Mouse (Mus musculus): ENCODE measurements at regions not wholly inside any gene's neighbourhood (a gene's known extent, or its start where the extent isn't known, plus 50 kb on each side); places are given as distances from the start of the nearest gene placed in this dataset.

GRCm38 (mm10) chr11:71436801-71437200 is 206.3 kb upstream of the Nlrp1b start:
- Histone ChIP-seq H3K27ac (ENCODE audit: low read length) (no peak overlapping the region), H3K9ac (replicated peaks; ENCODE audit: low read depth, low read length) (no peak overlapping the region), H3K4me3 (ENCODE audit: low read depth, low read length) (no peak overlapping the region), H3K36me3 (ENCODE audit: control insufficient read depth, insufficient read depth, low read length) (no peaks in the 10 kb centered on the region), H3K4me1 (ENCODE audit: control insufficient read depth, insufficient read depth, low read length) (no peaks in the 10 kb centered on the region), H3K4me2 (replicated peaks; ENCODE audit: low read depth, low read length) (no peak overlapping the region), H3K9me3 (ENCODE audit: control insufficient read depth, low read depth, low read length) (no peaks in the 10 kb centered on the region), H3K27me3 (ENCODE audit: control insufficient read depth, insufficient read depth, low read length) (no peaks in the 10 kb centered on the region)
- no peak for ATAC-seq (ENCODE audit: insufficient number of reproducible peaks, insufficient read depth, low FRiP score, low read depth)
- 54% methylated on average over 2 of the region's 2 CpGs for WGBS

GRCm38 (mm10) chr11:71439871-71440270 is 209.3 kb upstream of the Nlrp1b start:
- H3K27ac ChIP-seq (ENCODE audit: low read length): no peak overlapping the region
- no peaks in the 10 kb centered on the region for H3K27me3 ChIP-seq (ENCODE audit: control insufficient read depth, insufficient read depth, low read length)
- no peaks in the 10 kb centered on the region for H3K4me1 ChIP-seq (ENCODE audit: control insufficient read depth, insufficient read depth, low read length)
- peak overlapping the region; percentile 20 for H3K4me2 ChIP-seq (replicated peaks; ENCODE audit: low read depth, low read length)
- ATAC-seq (ENCODE audit: insufficient number of reproducible peaks, insufficient read depth, low FRiP score, low read depth): no peak
- WGBS: 4% methylated on average over 17 of the region's 17 CpGs
- H3K9me3 ChIP-seq (ENCODE audit: control insufficient read depth, low read depth, low read length): no peaks in the 10 kb centered on the region
- no peak overlapping the region for H3K4me3 ChIP-seq (ENCODE audit: low read depth, low read length)
- no peak overlapping the region for H3K9ac ChIP-seq (replicated peaks; ENCODE audit: low read depth, low read length)
- H3K36me3 ChIP-seq (ENCODE audit: control insufficient read depth, insufficient read depth, low read length): no peaks in the 10 kb centered on the region

GRCm38 (mm10) chr11:71440392-71440791 is 209.9 kb upstream of the Nlrp1b start:
- Histone ChIP-seq H3K4me3 (ENCODE audit: low read depth, low read length) (no peak overlapping the region), H3K27ac (ENCODE audit: low read length) (no peak overlapping the region), H3K36me3 (ENCODE audit: control insufficient read depth, insufficient read depth, low read length) (no peaks in the 10 kb centered on the region), H3K27me3 (ENCODE audit: control insufficient read depth, insufficient read depth, low read length) (no peaks in the 10 kb centered on the region), H3K4me2 (replicated peaks; ENCODE audit: low read depth, low read length) (no peak overlapping the region; the same call in 1 of the 2 replicates), H3K9ac (replicated peaks; ENCODE audit: low read depth, low read length) (no peak overlapping the region), H3K4me1 (ENCODE audit: control insufficient read depth, insufficient read depth, low read length) (no peaks in the 10 kb centered on the region), H3K9me3 (ENCODE audit: control insufficient read depth, low read depth, low read length) (no peaks in the 10 kb centered on the region)
- no peak for ATAC-seq (ENCODE audit: insufficient number of reproducible peaks, insufficient read depth, low FRiP score, low read depth)
- WGBS: 57% methylated on average over 10 of the region's 10 CpGs

- no peak for ATAC-seq (ENCODE audit: insufficient number of reproducible peaks, insufficient read depth, low FRiP score, low read depth)
- Histone ChIP-seq H3K9ac (replicated peaks; ENCODE audit: low read depth, low read length) (no peak overlapping the region), H3K9me3 (ENCODE audit: control insufficient read depth, low read depth, low read length) (no peaks in the 10 kb centered on the region), H3K4me3 (ENCODE audit: low read depth, low read length) (no peak overlapping the region), H3K27ac (ENCODE audit: low read length) (no peak overlapping the region), H3K36me3 (ENCODE audit: control insufficient read depth, insufficient read depth, low read length) (no peaks in the 10 kb centered on the region), H3K4me1 (ENCODE audit: control insufficient read depth, insufficient read depth, low read length) (no peaks in the 10 kb centered on the region), H3K27me3 (ENCODE audit: control insufficient read depth, insufficient read depth, low read length) (no peaks in the 10 kb centered on the region), H3K4me2 (replicated peaks; ENCODE audit: low read depth, low read length) (no peak overlapping the region)
- 61% methylated on average over 6 of the region's 6 CpGs for WGBS
These were observed 213.5 kb upstream of the Nlrp1b start for GRCm38 (mm10) chr11:71444056-71444455.

- H3K4me1 ChIP-seq (ENCODE audit: control insufficient read depth, insufficient read depth, low read length): no peaks in the 10 kb centered on the region
- H3K27me3 ChIP-seq (ENCODE audit: control insufficient read depth, insufficient read depth, low read length): no peaks in the 10 kb centered on the region
- no peak overlapping the region for H3K4me3 ChIP-seq (ENCODE audit: low read depth, low read length)
- no peaks in the 10 kb centered on the region for H3K9me3 ChIP-seq (ENCODE audit: control insufficient read depth, low read depth, low read length)
- H3K4me2 ChIP-seq (replicated peaks; ENCODE audit: low read depth, low read length): no peak overlapping the region
- ATAC-seq (ENCODE audit: insufficient number of reproducible peaks, insufficient read depth, low FRiP score, low read depth): no peak
- H3K36me3 ChIP-seq (ENCODE audit: control insufficient read depth, insufficient read depth, low read length): no peaks in the 10 kb centered on the region
- H3K27ac ChIP-seq (ENCODE audit: low read length): no peak overlapping the region
- no peak overlapping the region for H3K9ac ChIP-seq (replicated peaks; ENCODE audit: low read depth, low read length)
- WGBS: 46% methylated on average over 5 of the region's 5 CpGs
These were observed 216.1 kb upstream of the Nlrp1b start for GRCm38 (mm10) chr11:71446641-71447040.

- Histone ChIP-seq H3K27me3 (ENCODE audit: control insufficient read depth, insufficient read depth, low read length) (no peaks in the 10 kb centered on the region), H3K4me1 (ENCODE audit: control insufficient read depth, insufficient read depth, low read length) (no peaks in the 10 kb centered on the region), H3K9me3 (ENCODE audit: control insufficient read depth, low read depth, low read length) (no peaks in the 10 kb centered on the region), H3K36me3 (ENCODE audit: control insufficient read depth, insufficient read depth, low read length) (no peaks in the 10 kb centered on the region), H3K4me3 (ENCODE audit: low read depth, low read length) (no peak overlapping the region), H3K9ac (replicated peaks; ENCODE audit: low read depth, low read length) (no peak overlapping the region), H3K4me2 (replicated peaks; ENCODE audit: low read depth, low read length) (no peak overlapping the region), H3K27ac (ENCODE audit: low read length) (no peak overlapping the region)
- no peak for ATAC-seq (ENCODE audit: insufficient number of reproducible peaks, insufficient read depth, low FRiP score, low read depth)
- 76% methylated on average over 10 of the region's 10 CpGs for WGBS
These were observed 217.6 kb upstream of the Nlrp1b start for GRCm38 (mm10) chr11:71447841-71448745.

- WGBS: 69% methylated on average over 3 of the region's 3 CpGs
- Histone ChIP-seq H3K36me3 (ENCODE audit: control insufficient read depth, insufficient read depth, low read length) (no peaks in the 10 kb centered on the region), H3K4me3 (ENCODE audit: low read depth, low read length) (no peak overlapping the region), H3K27ac (ENCODE audit: low read length) (no peak overlapping the region), H3K4me2 (replicated peaks; ENCODE audit: low read depth, low read length) (no peak overlapping the region), H3K9me3 (ENCODE audit: control insufficient read depth, low read depth, low read length) (no peaks in the 10 kb centered on the region), H3K9ac (replicated peaks; ENCODE audit: low read depth, low read length) (no peak overlapping the region), H3K27me3 (ENCODE audit: control insufficient read depth, insufficient read depth, low read length) (no peaks in the 10 kb centered on the region), H3K4me1 (ENCODE audit: control insufficient read depth, insufficient read depth, low read length) (no peaks in the 10 kb centered on the region)
- ATAC-seq (ENCODE audit: insufficient number of reproducible peaks, insufficient read depth, low FRiP score, low read depth): no peak
These were observed 249.6 kb upstream of the Nlrp1b start for GRCm38 (mm10) chr11:71480094-71480493.

- Histone ChIP-seq H3K4me3 (ENCODE audit: low read depth, low read length) (no peak overlapping the region), H3K27ac (ENCODE audit: low read length) (no peak overlapping the region), H3K36me3 (ENCODE audit: control insufficient read depth, insufficient read depth, low read length) (no peaks in the 10 kb centered on the region), H3K9me3 (ENCODE audit: control insufficient read depth, low read depth, low read length) (no peaks in the 10 kb centered on the region), H3K27me3 (ENCODE audit: control insufficient read depth, insufficient read depth, low read length) (no peaks in the 10 kb centered on the region), H3K4me1 (ENCODE audit: control insufficient read depth, insufficient read depth, low read length) (no peaks in the 10 kb centered on the region), H3K9ac (replicated peaks; ENCODE audit: low read depth, low read length) (no peak overlapping the region), H3K4me2 (replicated peaks; ENCODE audit: low read depth, low read length) (no peak overlapping the region)
- no peak for ATAC-seq (ENCODE audit: insufficient number of reproducible peaks, insufficient read depth, low FRiP score, low read depth)
- 66% methylated on average over 5 of the region's 5 CpGs for WGBS
These were observed 251.9 kb upstream of the Wscd1 start for GRCm38 (mm10) chr11:71497863-71498262.

- Histone ChIP-seq H3K27me3 (ENCODE audit: control insufficient read depth, insufficient read depth, low read length) (no peaks in the 10 kb centered on the region), H3K4me2 (replicated peaks; ENCODE audit: low read depth, low read length) (no peak overlapping the region), H3K9me3 (ENCODE audit: control insufficient read depth, low read depth, low read length) (no peaks in the 10 kb centered on the region), H3K4me3 (ENCODE audit: low read depth, low read length) (no peak overlapping the region), H3K27ac (ENCODE audit: low read length) (no peak overlapping the region), H3K9ac (replicated peaks; ENCODE audit: low read depth, low read length) (no peak overlapping the region), H3K36me3 (ENCODE audit: control insufficient read depth, insufficient read depth, low read length) (no peaks in the 10 kb centered on the region), H3K4me1 (ENCODE audit: control insufficient read depth, insufficient read depth, low read length) (no peaks in the 10 kb centered on the region)
- no peak for ATAC-seq (ENCODE audit: insufficient number of reproducible peaks, insufficient read depth, low FRiP score, low read depth)
- 82% methylated on average over 3 of the region's 3 CpGs for WGBS
These were observed 251.4 kb upstream of the Wscd1 start for GRCm38 (mm10) chr11:71498299-71498698.
